Mouse (Mus musculus) B cell, adult 67 days (primary cell): ENCODE data around the gene 4930583I09Rik. TPM values are rescaled to one million over a fixed set of nuclear protein-coding genes. Genes with fewer than 3 reads are reported as not detected.

ENCODE experiments used
- total RNA-seq, 2 experiments: library from RNA; stranded (reverse); gene quantifications; 4 replicates each; pipeline ENCODE4 v1.2.4; 2023

4930583I09Rik gene
- total RNA-seq: not detected

DNA sequence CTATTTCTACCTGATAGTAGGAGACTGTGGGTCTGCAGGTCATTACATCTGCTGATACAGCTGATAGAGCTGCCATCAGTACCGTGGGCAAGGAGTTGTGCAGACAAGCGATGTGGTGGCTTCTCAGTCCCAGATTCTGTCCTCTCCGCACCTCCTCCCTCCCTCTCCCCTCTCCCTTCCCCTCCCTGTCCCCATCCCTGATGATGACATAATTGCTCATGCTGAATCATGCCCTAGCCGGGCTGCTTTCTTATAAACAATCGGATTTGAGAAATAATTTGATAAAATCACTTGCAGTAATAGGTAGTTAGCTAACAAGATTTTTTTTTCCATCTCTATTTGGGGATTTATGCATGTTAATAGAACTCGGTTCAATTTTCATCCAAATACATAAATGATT, at the start of gene 4930583I09Rik:
TSS of gene 4930583I09Rik (minus strand) at position 144 of the 400 bp plus-strand sequence.

Other genes with a start within 250 kb of the 4930583I09Rik start
- gene Man2a1, start 235.3 kb downstream of the 4930583I09Rik start, total RNA-seq: 10 to 100 TPM; 66.9 TPM